Mouse (Mus musculus) right cerebral cortex, postnatal 36 days (tissue): ENCODE measurements around the gene Opn3.

Experiments
- DNase-seq, 2 experiments: peaks; one replicate each; pipeline ENCODE4 v3.0.0; 2022; ENCODE audit warnings: low spot score in 2 of 2, mixed read lengths in 1 of 2

Gene Opn3

DNA sequence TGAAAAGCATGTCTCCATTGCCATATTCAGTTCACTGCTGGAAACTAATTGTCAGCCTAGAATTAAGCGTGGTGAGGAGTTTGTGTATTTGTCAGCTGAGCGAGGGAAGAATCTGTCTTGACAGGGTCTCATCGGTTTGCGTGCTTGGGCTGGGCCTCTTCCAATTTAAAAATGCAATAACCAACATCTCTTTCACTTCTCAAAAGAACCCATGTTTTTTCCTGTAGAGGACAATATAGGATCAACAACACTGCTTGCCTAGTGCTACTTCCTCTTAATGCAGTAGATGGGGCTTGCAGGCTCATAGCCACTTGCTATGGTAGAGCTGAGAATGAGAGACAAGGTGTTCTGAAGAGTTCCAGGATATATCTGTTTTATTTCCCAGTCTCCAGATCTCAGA is 32.7 kb downstream of the Opn3 start:
- no peak for DNase-seq

DNA sequence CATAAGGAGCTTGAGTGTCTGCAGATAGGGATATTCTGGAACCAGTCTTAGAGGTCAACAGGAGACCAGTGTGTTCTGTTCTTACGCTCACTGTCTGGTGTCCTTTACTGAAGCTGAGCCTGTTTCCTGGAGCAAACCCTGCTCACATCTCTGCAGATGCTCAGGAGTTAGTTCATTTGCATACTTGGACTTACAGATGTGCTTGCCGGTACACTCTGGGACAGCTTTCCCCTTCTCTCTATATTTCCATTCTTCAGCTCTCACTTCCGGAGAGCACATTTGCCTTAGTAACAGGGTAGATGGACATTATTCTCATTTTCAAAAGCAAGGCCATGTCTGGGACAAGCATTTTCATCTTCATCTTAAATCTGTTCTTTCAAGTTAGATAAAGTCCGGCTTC is 44.0 kb downstream of the Opn3 start:
- no peak for DNase-seq

DNA sequence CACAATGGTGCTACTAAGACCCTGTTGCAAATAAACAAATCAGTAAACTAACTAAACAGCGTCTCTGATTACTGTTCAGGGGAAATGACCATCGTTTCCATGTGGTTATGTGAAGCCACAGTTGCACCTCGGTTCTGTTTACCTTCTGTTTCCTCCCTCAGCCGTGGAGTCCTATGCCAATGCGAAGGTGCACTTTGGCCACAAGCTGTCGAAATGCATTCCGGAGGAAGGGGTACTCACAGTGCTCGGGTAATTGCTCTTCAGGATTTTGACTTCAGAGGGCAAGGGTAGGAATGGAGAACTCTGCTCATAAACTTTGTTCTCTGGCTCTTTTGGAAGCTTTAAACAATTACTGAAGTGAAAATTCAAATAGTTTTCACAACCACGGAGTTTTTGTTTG is 45.6 kb downstream of the Opn3 start:
- DNase-seq, result no peak

DNA sequence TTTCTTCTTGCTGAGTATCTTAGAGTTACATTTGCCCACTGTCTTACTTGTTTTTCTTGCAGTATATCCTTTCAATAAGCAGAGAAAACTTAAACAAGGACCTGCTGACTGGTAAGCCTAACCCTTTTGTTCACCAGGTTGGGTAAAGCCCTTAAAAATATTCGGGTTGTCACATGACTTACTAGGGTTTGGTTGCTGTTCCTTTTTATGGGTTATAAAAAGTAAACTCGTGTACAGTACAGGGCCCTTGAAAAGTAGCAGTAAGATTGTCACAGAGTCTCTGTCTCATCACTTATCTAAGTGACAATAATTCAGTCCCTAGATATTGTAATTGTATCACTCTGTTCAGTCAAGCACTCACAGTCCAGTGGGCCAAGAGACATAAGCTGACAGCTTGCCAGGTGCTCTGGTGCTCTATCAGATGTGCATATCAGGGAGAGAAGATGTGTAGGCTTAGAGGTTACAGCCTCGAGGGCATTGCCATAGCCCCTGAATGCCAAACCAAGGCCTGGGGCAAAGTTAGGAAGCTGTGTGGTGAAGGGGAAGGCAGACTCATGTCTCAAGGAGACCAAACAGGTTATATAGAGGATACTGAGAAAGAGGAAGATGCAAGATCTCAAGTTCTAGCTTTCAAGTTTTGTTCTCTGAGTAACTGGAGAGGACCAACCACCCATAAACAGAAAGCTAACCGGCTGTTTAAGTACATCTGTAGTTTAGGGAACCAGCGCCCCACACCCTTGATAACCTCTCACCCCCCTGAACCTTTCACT is 48.9 kb downstream of the Opn3 start:
- DNase-seq, result no peak

DNA sequence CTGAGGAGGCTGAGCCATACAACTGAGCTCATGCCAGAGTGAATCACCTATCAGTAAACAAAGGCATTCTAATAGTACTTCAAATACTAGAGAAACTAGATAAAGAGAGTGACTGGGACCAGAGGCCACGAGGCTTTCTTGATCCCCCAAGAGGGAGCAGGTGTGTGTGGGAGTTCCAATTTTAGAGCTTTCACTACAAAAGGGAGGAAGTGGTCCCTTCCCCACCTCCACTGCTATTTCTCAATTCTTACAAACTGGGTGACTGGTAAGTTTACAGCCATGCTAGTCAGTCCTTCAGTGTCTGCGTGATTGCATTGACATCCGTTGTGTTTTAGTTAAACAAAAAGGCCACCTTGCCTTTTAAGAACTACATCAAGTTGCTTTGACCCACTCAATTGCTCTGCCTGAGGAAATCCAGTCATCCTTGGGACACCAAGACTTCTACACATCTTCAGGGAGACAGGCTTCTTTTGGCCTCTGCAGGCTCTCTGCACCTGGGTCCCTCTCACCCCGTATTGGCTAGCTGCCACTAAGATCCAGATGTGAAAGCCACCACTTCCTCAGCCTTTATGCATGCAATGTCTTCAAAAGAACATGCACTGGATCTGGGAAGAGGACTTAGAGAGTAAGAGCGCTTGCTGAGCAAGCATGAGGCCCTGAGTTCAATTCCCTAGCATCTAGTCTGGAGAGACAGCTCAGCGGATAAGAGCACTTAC is 52.0 kb downstream of the Opn3 start:
- no peak for DNase-seq

DNA sequence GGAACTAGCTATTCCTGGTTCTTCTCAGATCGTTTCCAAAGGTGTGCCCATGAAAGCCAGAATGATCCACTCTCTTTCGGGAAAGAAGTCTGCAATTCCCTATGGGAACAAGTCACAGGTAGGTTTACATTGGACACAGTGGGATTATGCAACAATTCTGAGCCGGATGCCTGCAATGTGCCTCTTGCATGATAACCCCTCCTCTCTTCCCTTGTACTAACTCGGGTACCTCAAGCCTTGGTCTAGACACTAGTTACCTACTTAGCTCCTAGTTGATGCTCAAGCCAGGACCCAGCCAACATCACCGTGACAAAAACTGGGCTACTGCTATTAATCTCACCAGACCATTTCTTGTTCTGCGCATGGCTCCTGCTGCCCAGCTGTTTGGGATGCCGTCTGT is 53.5 kb downstream of the Opn3 start:
- DNase-seq, result no peak

DNA sequence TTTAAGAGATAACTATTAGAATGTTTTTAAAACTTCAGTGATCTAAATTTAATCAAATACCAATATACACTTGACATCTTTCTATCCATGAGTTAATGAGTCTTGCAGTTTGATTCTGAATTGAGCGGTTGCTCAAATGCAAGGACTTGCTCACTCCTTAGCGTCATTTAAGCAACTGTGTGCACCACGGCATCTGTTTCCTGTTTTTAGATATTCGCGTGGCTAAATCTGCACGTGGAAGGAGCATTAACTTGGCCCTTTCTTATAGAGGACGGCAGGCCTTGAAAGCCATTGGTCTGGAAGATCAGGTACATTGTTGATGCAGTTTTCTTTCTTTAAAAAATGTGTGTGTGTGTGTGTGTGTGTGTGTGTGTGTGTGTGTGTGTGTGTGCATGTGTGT is 54.9 kb downstream of the Opn3 start:
- DNase-seq, result no peak

DNA sequence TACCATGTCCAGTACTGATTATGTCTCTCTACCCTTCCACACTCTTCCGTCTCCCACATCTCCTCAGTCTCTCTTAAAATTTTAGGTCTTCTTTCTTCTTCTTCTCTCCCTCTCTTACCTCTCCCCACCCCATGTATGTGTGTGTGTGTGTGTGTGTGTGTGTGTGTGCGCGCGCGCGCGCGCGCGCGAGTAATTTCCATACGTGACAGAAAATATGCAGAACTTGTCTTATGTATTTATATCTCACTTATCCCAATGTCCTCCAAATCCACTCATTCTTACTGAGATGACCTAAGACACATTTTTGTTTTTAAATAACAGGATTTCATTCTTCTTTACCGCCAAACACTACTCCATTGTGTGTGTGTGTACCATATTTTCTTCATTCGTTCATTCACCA is 60.1 kb downstream of the Opn3 start:
- DNase-seq, result no peak

DNA sequence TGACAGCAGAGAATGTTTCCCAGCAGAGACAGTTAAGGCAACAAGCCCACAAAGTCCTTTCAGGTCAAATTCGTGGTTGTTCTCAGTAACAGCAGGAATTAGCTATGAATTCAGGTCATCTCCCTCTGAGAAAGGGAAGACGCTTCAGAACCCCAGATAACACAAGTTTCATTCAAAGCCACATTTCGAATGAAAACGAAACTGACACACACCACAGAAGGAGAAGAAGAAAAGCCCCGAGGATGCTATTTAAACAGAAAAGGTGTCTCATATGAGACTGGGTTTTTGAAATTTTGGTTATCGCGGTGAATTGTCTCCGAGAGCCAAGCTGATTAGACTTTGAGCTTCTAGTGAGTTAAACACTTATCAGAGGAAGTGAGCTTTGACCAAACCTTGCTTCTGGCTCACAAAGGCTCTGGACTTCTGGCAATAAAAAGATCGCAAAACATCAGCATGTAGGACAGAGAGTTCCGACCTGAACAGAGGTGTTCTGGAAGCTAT is 60.8 kb downstream of the Opn3 start:
- no peak for DNase-seq

DNA sequence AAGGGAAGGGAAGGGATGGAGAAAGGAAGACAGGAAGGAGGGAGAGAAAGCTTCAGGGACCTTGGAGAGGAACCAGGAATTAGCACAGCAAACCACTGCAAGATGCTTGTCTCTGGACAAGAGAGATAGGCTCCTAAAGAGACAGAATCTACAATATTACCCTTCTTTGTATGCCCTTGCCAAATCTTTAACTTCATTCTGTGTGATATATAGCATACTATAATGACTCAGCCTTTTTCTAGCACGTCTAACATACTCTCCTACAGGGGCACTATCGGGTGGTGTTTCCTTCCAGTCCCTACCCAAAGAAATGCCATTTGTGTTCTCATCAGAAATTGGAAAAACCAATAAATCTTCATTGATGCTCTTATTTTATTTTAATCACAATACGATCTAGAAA is 61.5 kb downstream of the Opn3 start:
- no peak for DNase-seq

DNA sequence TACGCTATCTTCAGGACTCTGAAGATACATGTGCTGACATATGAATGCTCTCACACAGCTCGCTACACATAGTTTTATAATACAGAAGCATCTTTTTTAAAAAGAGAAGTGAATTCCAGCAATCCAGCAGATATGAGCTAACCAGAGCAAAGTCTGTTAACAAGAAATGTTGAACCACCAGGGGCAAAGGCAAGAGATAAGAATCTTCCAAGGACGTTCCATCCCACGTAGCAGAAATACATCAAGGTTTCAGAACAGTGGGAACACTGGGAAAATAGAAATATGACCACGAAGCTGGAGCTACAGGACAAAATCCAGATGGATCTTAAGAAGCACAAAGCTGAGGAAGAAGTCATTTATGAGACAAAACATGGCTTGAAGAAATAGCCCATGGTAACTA is 62.2 kb downstream of the Opn3 start:
- no peak for DNase-seq

DNA sequence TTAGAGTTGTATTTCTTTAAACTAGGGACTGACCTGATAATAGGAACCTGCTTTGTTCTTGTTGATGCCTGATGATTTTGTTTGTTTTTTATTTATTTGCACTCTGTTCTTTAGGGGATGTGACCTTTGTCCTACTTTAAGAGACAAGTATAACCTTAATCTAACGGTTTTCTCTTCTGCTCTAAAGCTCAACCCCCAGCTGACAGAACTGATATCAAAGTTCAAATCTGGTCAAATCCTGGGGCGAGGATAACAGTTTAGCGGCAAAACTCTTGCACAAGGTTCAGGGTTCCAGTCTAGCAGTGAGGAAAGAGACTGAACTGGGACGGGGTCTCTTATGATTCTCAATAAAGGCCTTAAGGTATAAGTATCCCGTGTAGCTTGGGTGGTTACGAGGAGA is 63.3 kb downstream of the Opn3 start:
- no peak for DNase-seq

DNA sequence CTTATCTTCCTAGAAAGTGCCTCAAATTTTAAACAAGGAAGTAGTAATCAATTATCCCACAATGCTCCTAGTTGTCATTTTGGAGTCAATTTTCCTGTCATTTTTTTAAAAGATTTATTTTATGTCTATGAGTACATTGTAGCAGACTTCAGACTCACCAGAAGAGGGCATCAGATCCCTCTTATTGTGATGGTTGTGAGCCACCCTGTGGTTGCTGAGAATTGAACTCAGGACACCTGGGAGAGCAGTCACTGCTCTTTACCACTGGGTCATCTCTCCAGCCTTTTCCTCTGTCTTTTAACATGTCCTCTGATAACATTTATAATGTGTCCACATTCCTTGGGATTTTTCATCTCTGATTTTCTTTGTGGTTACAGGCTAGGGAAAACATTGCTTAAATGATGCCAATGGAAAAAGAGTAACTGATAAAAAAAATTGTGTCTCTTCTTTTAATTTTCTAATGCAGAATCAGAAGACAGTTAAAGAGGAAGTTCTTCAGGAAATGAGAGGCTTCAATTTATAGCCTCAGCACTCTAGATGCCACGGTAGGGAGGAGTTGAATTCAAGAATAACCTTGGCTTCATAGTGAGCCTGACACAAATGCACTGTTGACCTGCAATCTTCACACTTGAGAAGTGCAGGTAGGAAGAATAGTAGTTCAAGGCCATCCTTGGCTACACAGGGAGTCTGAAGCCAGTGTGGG is 66.4 kb downstream of the Opn3 start:
- DNase-seq, result peak in 1 of 2 experiments; percentile 9

DNA sequence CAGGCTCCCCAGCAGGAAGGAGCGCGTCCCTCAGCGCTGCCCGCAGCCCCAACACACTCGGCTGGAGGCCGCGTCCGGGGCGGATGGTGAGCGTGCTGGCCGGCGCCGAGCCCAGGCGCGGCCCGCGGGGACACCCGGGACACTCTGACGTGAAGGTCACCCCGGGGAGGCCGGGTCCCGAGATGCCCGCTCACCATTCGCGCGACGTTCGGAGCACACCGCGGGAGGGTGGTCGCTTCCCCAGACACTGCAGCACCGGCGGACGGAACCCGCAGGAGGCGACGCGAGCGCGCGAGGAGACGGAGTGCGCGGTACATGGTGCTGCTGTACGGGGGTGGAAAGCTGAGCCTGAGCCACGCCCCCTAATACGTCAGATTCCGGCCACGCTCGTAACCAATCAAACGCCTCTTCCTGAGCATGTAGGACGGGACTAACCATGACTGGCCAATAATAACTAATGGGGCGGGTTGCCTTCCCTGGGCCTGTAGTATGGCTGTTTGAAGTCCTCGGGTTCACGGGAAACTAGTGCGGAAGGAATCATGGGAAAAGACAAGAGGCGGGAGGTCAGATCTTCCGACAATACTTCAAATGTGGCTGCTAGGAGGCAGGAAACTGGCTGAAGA is 67.2 kb downstream of the Opn3 start, which contains the start of gene Fh1:
Gene Fh1, minus strand, starts transcription at position 379 of the 623 bp plus-strand sequence.
- DNase-seq, result peak; percentile 95 to 98

DNA sequence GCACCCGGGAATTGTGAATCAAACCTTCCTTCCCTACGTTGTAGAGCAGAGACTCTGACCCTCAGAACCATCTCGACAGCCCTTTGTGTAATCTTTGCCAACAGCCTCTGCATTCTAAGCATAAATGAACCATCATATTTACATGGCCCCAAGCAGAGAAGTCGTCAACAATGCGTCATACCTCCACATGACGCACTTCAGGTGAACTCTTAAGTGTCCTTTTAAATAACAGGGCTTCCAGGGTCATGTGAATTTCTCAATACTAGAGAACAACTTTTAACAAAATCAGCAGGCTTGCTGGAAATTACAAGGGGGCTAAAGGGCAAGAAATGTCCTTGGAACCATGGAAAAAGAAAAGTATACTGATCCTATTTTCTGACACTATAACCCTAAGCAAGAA is 68.9 kb downstream of the Opn3 start:
- no peak for DNase-seq

DNA sequence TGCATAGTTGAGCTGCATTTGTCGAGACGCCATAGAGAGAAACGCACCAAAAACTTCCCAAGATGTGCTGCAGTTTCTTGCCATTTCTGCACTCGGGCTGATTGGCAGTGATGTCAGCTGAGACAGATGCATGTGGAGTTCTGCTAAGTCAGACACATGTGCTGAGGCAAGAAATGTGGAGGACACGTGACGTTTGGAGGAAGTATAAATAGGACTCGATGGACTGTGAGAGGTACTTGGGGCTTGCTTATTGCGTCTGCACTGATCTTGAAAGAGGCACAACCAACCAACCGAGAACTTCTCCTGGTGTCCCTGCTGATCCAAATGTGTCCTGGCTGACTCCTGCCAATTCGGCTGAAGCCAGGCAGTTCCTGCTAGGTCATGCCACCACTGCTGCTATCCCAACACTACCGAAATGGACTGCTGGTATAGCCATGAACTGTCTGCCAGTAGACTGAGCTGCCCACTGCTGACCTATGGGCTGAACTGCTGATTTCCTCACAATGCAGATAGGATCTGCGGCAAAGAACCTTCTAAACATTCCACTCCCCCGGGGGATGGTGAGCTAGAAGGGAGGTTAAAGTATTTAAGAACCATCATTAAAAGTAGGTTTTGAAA is 72.7 kb downstream of the Opn3 start, which contains the start of gene Kmo:
Gene Kmo, plus strand, starts transcription at position 568 of the 618 bp plus-strand sequence.
- DNase-seq, result no peak

DNA sequence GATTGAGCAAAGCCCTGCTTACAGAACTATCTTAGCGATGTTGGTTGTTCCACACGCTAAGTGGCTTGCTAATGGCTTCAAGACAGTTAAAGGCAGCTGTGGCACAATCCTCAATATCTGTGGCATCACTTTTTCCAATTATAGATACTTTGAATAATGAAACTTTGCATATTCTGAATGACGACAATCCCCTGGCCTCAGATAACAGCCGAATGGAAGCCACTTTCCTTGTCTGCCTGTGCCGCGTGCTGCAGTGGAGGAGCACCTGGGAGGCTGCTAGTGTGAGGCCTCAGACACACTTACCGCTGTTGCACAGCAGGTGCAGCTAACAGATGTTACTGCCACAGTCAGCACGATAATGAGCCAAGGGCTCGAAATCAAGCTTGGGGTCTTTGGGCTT is 77.6 kb downstream of the Opn3 start:
- DNase-seq, result no peak
